Mouse (Mus musculus) kidney, postnatal 0 days (tissue): ENCODE measurements around the gene Klf16. TPM values are rescaled to one million over a fixed set of nuclear protein-coding genes. Genes with fewer than 3 reads are reported as not detected.

ENCODE experiments used
- ATAC-seq: fragments of 200-750 bp; cut with Nextera tagmentation; replicated peaks from 2 replicates; pipeline ENCODE4 v1.8.0; 2017; ENCODE audit warnings: low read depth, moderate number of reproducible peaks, moderate TSS enrichment, moderate library complexity; ENCODE audit not compliant: low FRiP score
- DNase-seq: peaks from one replicate; pipeline ENCODE4 v3.0.0-alpha.2; 2016; ENCODE audit warnings: low spot score
- H3K27ac ChIP-seq: fragments of 300-500 bp; sonication (generic); 2 replicates; pipeline ENCODE4 v1.5.1; 2014; ENCODE audit warnings: mild to moderate bottlenecking
- H3K27me3 ChIP-seq: fragments of 300-500 bp; sonication (generic); 2 replicates; pipeline ENCODE4 v1.6.1; 2014; ENCODE audit warnings: low read length, mixed read lengths; ENCODE audit not compliant: insufficient read depth
- H3K36me3 ChIP-seq: fragments of 300-500 bp; sonication (generic); 2 replicates; pipeline ENCODE4 v1.6.1; 2014; ENCODE audit warnings: low read length, mixed read lengths; ENCODE audit not compliant: insufficient read depth
- H3K4me1 ChIP-seq: fragments of 300-500 bp; sonication (generic); replicated peaks from 2 replicates; pipeline ENCODE4 v1.6.1; 2014; ENCODE audit warnings: antibody characterized with exemption, low read length, mixed read lengths; ENCODE audit not compliant: insufficient read depth
- H3K4me2 ChIP-seq: fragments of 300-500 bp; sonication (generic); 2 replicates; pipeline ENCODE4 v1.6.1; 2014; ENCODE audit warnings: mild to moderate bottlenecking, low read length, moderate library complexity, mixed read lengths
- H3K4me3 ChIP-seq: fragments of 300-500 bp; sonication (generic); replicated peaks from 2 replicates; pipeline ENCODE4 v1.5.1; 2014; ENCODE audit warnings: low read depth, low read length
- H3K9ac ChIP-seq: fragments of 300-500 bp; sonication (generic); 2 replicates; pipeline ENCODE4 v1.6.1; 2014; ENCODE audit warnings: low read depth, low read length
- H3K9me3 ChIP-seq: fragments of 300-500 bp; sonication (generic); replicated peaks from 2 replicates; pipeline ENCODE4 v1.6.1; 2016; ENCODE audit warnings: low read length, inconsistent platforms, mixed read lengths
- CTCF ChIP-seq: IDR thresholded peaks from 2 replicates; pipeline ENCODE4 v1.5.1; 2016; ENCODE audit warnings: antibody characterized with exemption, low read depth, mild to moderate bottlenecking, moderate library complexity
- WGBS: fragments of 180-500 bp; shearing (Covaris S2); extraction: QIAGEN DNeasy Blood & Tissue Kit; methylation state at CpG from one replicate; pipeline ENCODE4 v1.1.7; 2014; 5-methylcytosine and 5-hydroxymethylcytosine counted together
- microRNA-seq: library from miRNA; unstranded; fragments of <30 nt; microRNA quantifications from one replicate; pipeline ENCODE4, GENCODE M21; 2016
- polyA plus RNA-seq: library from polyadenylated mRNA; unstranded; fragments of >200 nt; fragmentation: Nextera tagmentation; extraction: Ambion mirVana; gene quantifications from 2 replicates; pipeline ENCODE4 v1.2.1, GENCODE M21; 2015

The Klf16 gene
- polyA plus RNA-seq, 1 experiment from 2014 or later = 8.8 TPM

GRCm38 (mm10) chr10:80532783-80533182 lies 44.3 kb downstream of the Klf16 start:
- ATAC-seq (no peak), DNase-seq (no peak)
- Histone ChIP-seq H3K36me3 (no peaks in the 10 kb centered on the region), H3K4me2 (no peak overlapping the region), H3K9ac (no peak overlapping the region), H3K4me3 (no peak overlapping the region), H3K27me3 (peaks cover 7% of the 10 kb centered on the region; the same call in 1 of the 2 replicates), H3K9me3 (no peaks in the 10 kb centered on the region), H3K27ac (no peak overlapping the region), H3K4me1 (peaks cover 5% of the 10 kb centered on the region; the same call in 1 of the 2 replicates)
- TF ChIP-seq CTCF = no peak
- 82% methylated on average over 11 of the region's 11 CpGs for WGBS

- Histone ChIP-seq H3K27me3 (no peaks in the 10 kb centered on the region), H3K27ac (no peak overlapping the region), H3K36me3 (no peaks in the 10 kb centered on the region), H3K4me2 (no peak overlapping the region), H3K9me3 (no peaks in the 10 kb centered on the region), H3K4me3 (no peak overlapping the region), H3K4me1 (no peaks in the 10 kb centered on the region), H3K9ac (no peak overlapping the region)
- DNase-seq (peak; percentile 37), ATAC-seq (0 out of 2 replicates have a peak, but pooled peaks have one; percentile 29)
- 27% methylated on average over 9 of the region's 9 CpGs for WGBS
- no peak for TF ChIP-seq CTCF
Observed at GRCm38 (mm10) chr10:80526172-80526571, 50.9 kb downstream of the Klf16 start.

DNA sequence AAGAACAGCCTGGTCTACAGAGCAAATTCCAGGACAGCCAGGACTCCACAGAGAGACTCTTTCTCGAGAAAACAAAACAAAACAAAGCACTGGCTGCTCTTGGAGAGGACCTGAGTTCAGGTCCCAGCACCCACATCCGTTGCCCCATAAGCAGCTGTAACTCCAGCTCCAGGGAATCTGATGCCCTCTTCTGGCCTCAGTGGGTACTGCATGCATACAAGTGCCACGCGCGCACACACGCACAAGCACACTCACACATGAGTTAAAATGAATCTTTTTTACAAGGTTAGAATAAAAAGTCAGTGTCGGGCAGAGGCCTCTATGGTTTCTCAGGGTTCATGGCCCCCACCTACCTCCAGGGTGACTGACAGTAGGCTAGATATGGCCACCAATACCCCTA lies 53.8 kb downstream of the Klf16 start:
- no peak for DNase-seq
- ATAC-seq = no peak
- Histone ChIP-seq H3K36me3 (no peaks in the 10 kb centered on the region), H3K27ac (no peak overlapping the region), H3K4me3 (no peak overlapping the region), H3K4me2 (no peak overlapping the region), H3K9me3 (0 out of 2 replicates have a peak, but pooled peaks cover 4% of the 10 kb centered on the region), H3K9ac (no peak overlapping the region), H3K27me3 (no peaks in the 10 kb centered on the region), H3K4me1 (no peaks in the 10 kb centered on the region)
- TF ChIP-seq CTCF = peak; percentile 39
- 97% methylated on average over 7 of the region's 7 CpGs for WGBS

DNA sequence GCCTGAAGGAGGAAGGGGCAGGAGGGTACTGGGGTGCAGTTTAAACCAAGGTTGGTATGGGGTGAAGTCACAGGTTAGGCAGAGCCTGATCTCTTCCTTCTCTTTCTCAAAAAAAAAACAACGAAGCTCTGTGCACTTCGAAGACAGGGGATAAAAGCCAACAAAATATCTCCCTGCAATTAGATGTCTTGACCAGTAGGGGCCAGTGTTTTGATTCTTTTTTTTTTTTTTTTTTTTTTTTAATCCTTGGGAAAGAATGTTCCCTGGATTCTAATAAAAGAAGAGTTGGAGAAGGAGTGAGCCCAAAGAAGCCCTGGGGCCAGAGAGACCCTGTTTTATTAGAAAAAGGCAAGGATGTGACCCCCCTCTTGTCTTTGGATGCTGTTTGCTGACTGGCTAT lies 57.8 kb downstream of the Klf16 start:
- Histone ChIP-seq H3K9ac (no peak overlapping the region), H3K4me1 (no peaks in the 10 kb centered on the region), H3K27me3 (peaks cover 4% of the 10 kb centered on the region), H3K9me3 (0 out of 2 replicates have a peak, but pooled peaks cover 4% of the 10 kb centered on the region), H3K4me2 (no peak overlapping the region), H3K36me3 (no peaks in the 10 kb centered on the region), H3K27ac (no peak overlapping the region), H3K4me3 (no peak overlapping the region)
- 66% methylated on average over 2 of the region's 2 CpGs for WGBS
- no peak for ATAC-seq
- DNase-seq = no peak
- peak; percentile 50 for TF ChIP-seq CTCF

Small RNA genes within 50 kb of the gene (microRNA-seq; reads per million reads assigned to microRNA genes)
- gene Mir6912 = not detected

Other genes with a start within 250 kb of the Klf16 start
- 5.4 and 5.9 TPM in 2 replicates for gene Pcsk4, start 247.8 kb downstream of the Klf16 start, polyA plus RNA-seq
- gene Reep6, start 247.4 kb downstream of the Klf16 start, polyA plus RNA-seq = 11.7 and 12.1 TPM in 2 replicates
- 3.0 and 3.2 TPM in 2 replicates for gene Adamtsl5, start 228.9 kb downstream of the Klf16 start, polyA plus RNA-seq
- gene Plk5, start 220.9 kb downstream of the Klf16 start, polyA plus RNA-seq = 0.51 and 1.0 TPM in 2 replicates
- gene Mex3d, start 189.7 kb downstream of the Klf16 start, polyA plus RNA-seq = 6.6 and 7.8 TPM in 2 replicates
- 163 and 165 TPM in 2 replicates for gene Mbd3, start 177.8 kb downstream of the Klf16 start, polyA plus RNA-seq
- gene Uqcr11, start 170.5 kb downstream of the Klf16 start, polyA plus RNA-seq = 1,117 and 1,253 TPM in 2 replicates
- gene Tcf3, start 143.7 kb downstream of the Klf16 start, polyA plus RNA-seq = 76.4 and 83.7 TPM in 2 replicates
- gene Onecut3, start 82.5 kb downstream of the Klf16 start, polyA plus RNA-seq = not detected in 2 replicates
- gene Atp8b3, start 38.2 kb downstream of the Klf16 start, polyA plus RNA-seq = 0.09 and 0.16 TPM in 2 replicates
- 16.8 and 17.3 TPM in 2 replicates for gene Rexo1, start 15.8 kb downstream of the Klf16 start, polyA plus RNA-seq
- gene Abhd17a, start 13.0 kb upstream of the Klf16 start, polyA plus RNA-seq = 104 and 121 TPM in 2 replicates
- 80.7 and 87.2 TPM in 2 replicates for gene Scamp4, start 25.6 kb upstream of the Klf16 start, polyA plus RNA-seq
- 5.0 and 6.1 TPM in 2 replicates for gene Adat3, start 25.6 kb upstream of the Klf16 start, polyA plus RNA-seq
- 1.4 TPM in 2 replicates for gene Gm49322, start 28.7 kb upstream of the Klf16 start, polyA plus RNA-seq
- 137 and 139 TPM in 2 replicates for gene Csnk1g2, start 45.5 kb upstream of the Klf16 start, polyA plus RNA-seq
- gene Btbd2, start 79.8 kb upstream of the Klf16 start, polyA plus RNA-seq = 62.7 and 64.5 TPM in 2 replicates
- 75.8 and 85.5 TPM in 2 replicates for gene Mknk2, start 100.8 kb upstream of the Klf16 start, polyA plus RNA-seq
- 22.3 and 26.7 TPM in 2 replicates for gene Mob3a, start 124.7 kb upstream of the Klf16 start, polyA plus RNA-seq
- gene Izumo4, start 124.9 kb upstream of the Klf16 start, polyA plus RNA-seq = 22.4 and 24.5 TPM in 2 replicates
- 54.2 and 58.3 TPM in 2 replicates for gene Ap3d1, start 164.9 kb upstream of the Klf16 start, polyA plus RNA-seq
- gene Dot1l, start 177.9 kb upstream of the Klf16 start, polyA plus RNA-seq = 9.7 and 9.9 TPM in 2 replicates
- gene Sf3a2, start 220.9 kb upstream of the Klf16 start, polyA plus RNA-seq = 57.1 and 61.9 TPM in 2 replicates
- 83.7 and 86.6 TPM in 2 replicates for gene Plekhj1, start 221.3 kb upstream of the Klf16 start, polyA plus RNA-seq
- gene Amh, start 227.9 kb upstream of the Klf16 start, polyA plus RNA-seq = 0.09 TPM in 1 of 2 replicates, not detected in the other
- gene Jsrp1, start 236.2 kb upstream of the Klf16 start, polyA plus RNA-seq = 4.0 and 4.6 TPM in 2 replicates
- 1,422 and 1,480 TPM in 2 replicates for gene Oaz1, start 249.3 kb upstream of the Klf16 start, polyA plus RNA-seq